Mouse (Mus musculus): ENCODE results near the gene Prss23. TPM values are rescaled to one million over a fixed set of nuclear protein-coding genes. Genes with fewer than 3 reads are reported as not detected.

The Prss23 gene
- polyA plus RNA-seq, 1 experiment from 2014 or later, result 138 TPM

DNA sequence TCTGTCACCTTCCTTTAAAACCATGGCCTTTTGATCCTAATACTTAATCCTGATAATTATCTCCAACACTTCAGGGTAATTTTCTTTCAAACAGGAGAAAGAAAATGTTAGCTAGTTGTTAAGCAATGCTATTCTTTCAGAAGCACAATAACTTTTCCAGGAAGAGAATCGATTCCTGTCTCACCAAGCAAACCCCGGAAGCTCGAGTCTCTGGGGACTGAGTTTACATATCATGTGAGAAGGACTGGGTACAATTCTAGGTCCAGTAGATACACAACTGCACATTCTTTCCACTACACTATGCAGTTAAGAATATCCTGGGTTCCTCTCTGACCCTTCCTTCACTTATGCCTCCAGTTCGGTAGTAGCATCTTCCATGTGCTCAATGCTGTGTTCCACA lies 29.7 kb upstream of the Prss23 start:
- TF ChIP-seq CTCF (IDR thresholded peaks at IDR 0.05), result no peak
- no peaks in the 10 kb centered on the region for H3K27me3 ChIP-seq
- in situ Hi-C loops (cut with MboI; ENCODE audit: low pct_unique_long_range_greater_than_20kb), result no loop called here
- POLR2A ChIA-PET, result interaction anchor here (0.7 kb wide), 1 partner anchor 9 kb away, joined by 3 read pairs; no protein-coding TSS in a partner anchor
- DNase-seq (ENCODE audit: low read depth, low spot score), result no peak
- ATAC-seq, result no peak
- CTCF ChIA-PET, result interaction anchor here (0.8 to 1.4 kb wide), 4 partner anchors 8 to 356 kb away, joined by 3 to 5 read pairs (median 3); no protein-coding TSS in a partner anchor

DNA sequence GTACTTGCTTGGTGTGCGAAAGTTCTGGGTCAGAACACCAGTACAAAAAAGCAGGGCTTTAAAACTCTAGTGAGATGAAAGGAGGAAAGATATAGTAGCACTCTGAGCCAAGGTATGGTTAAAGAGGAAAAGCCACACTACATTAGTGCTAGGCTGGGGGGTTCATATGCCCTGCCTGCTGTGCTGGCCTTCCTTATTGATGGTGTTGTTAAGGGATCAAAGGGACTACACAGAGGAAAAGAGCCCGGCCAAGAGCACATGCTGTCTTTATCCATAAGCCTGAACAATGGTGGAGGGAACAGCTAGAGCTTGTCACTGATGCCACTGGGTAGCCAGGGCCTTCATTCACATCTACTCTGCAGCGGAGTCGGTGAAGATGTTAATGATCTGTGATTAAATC lies 28.2 kb upstream of the Prss23 start:
- no peak for TF ChIP-seq CTCF (IDR thresholded peaks at IDR 0.05)
- no peaks in the 10 kb centered on the region for H3K27me3 ChIP-seq
- CTCF ChIA-PET, result no interaction called here
- POLR2A ChIA-PET, result no interaction called here
- DNase-seq (ENCODE audit: low read depth, low spot score) (no peak), ATAC-seq (no peak)
- in situ Hi-C loops (cut with MboI; ENCODE audit: low pct_unique_long_range_greater_than_20kb), result no loop called here

DNA sequence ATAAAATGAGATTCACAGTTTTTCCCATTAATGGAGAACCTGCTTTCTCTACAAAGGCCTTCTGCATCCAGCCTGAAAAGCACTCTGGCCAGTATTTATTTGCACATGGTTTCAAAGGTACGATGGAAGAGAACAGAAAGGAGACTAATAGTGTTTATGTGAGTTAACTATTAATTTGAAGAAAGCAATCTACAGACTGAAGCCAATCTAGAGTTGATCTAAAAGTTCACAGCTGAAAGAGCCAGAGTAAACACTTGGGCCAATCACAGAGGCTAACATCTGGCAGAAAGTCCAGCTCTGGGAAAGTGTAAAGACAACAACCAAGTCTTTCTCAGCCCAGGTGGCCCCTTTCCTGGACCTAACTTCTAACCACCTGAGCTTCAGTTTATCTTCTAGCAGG lies 27.1 kb upstream of the Prss23 start:
- ChIA-PET CTCF (no interaction called here), POLR2A (no interaction called here)
- in situ Hi-C loops (cut with MboI; ENCODE audit: low pct_unique_long_range_greater_than_20kb), result no loop called here
- no peaks in the 10 kb centered on the region for H3K27me3 ChIP-seq
- ATAC-seq, result no peak
- no peak for TF ChIP-seq CTCF (IDR thresholded peaks at IDR 0.05)
- DNase-seq (ENCODE audit: low read depth, low spot score), result no peak

DNA sequence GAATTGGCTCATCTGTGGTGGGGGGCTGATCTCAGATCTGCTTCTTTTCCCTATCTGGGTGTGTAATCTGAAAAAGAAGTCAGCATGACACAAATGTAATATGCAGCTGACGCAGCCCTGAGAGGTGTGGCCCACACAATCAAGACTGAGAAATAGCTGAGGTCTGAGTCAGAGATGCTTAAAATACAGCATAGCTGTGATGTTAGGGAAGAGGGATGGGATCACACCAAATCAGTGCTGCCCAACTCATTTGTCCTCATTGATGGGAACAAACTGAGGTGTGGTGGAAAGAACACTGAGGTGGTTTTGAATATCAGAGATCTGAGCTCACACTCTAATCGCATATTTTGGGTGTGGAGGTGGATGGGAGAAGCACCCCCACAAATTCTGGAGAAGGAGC lies 14.0 kb upstream of the Prss23 start:
- no peak for TF ChIP-seq CTCF (IDR thresholded peaks at IDR 0.05)
- in situ Hi-C loops (cut with MboI; ENCODE audit: low pct_unique_long_range_greater_than_20kb), result no loop called here
- no peaks in the 10 kb centered on the region for H3K27me3 ChIP-seq
- DNase-seq (ENCODE audit: low read depth, low spot score) (no peak), ATAC-seq (no peak)
- ChIA-PET CTCF (interaction anchor here (1.1 kb wide), 1 partner anchor 14 kb away, joined by 6 read pairs; the partner anchor contains the start of gene Prss23), POLR2A (no interaction called here)

DNA sequence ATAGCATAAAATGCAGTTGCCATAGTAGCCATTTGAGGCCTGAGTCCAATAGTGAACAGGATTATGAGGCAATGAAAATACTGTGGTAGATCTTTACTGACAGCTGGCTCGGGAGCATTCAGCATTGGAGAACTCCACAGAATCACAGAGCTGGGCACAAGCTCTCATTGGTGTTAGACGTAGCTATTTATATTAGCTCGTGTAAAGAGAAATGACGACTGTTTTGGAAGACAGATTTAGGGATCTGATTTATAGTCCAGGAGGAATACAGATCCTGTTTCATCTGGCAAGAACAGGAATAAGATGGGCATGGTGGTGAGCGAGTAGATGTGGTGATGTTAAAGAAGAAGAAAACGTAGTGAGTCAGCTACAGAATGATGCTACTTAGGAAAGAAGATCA lies 12.4 kb upstream of the Prss23 start:
- no peaks in the 10 kb centered on the region for H3K27me3 ChIP-seq
- in situ Hi-C loops (cut with MboI; ENCODE audit: low pct_unique_long_range_greater_than_20kb), result no loop called here
- no peak for DNase-seq (ENCODE audit: low read depth, low spot score)
- POLR2A ChIA-PET, result interaction anchor here (0.5 kb wide), 1 partner anchor 36 kb away, joined by 3 read pairs; no protein-coding TSS in a partner anchor
- CTCF ChIA-PET, result interaction anchor here (1.8 kb wide), 1 partner anchor 20 kb away, joined by 5 read pairs; no protein-coding TSS in a partner anchor
- no peak for TF ChIP-seq CTCF (IDR thresholded peaks at IDR 0.05)
- no peak for ATAC-seq

DNA sequence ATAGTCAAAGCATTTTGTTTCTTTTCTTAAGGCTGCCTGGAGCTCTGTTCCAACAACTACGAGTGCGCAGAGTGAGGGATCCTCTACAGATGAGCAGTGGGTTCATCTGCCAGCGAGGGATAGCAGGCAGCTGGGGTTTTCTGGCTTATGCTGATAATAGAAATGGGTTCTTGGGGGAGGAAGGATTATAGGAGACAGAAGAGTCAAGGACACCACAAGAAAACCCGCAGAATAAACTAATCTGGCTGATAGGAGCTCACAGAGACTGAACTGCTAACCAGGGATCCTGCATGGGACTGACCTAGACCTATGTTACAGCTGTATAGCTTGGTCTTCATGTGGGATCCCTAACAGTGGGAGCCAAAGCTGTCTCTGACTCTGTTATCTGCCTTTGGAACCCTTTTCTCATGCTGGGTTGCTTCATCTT lies 456 bp upstream of the Prss23 start:
- in situ Hi-C loops (cut with MboI; ENCODE audit: low pct_unique_long_range_greater_than_20kb), result no loop called here
- CTCF ChIA-PET, result interaction anchor here (1.3 to 2.7 kb wide), 3 partner anchors 13 to 102 kb away, joined by 3 to 6 read pairs (median 4); no protein-coding TSS in a partner anchor
- POLR2A ChIA-PET, result no interaction called here
- ATAC-seq (no peak), DNase-seq (ENCODE audit: low read depth, low spot score) (no peak)
- H3K27me3 ChIP-seq, result no peaks in the 10 kb centered on the region
- no peak for TF ChIP-seq CTCF (IDR thresholded peaks at IDR 0.05)

DNA sequence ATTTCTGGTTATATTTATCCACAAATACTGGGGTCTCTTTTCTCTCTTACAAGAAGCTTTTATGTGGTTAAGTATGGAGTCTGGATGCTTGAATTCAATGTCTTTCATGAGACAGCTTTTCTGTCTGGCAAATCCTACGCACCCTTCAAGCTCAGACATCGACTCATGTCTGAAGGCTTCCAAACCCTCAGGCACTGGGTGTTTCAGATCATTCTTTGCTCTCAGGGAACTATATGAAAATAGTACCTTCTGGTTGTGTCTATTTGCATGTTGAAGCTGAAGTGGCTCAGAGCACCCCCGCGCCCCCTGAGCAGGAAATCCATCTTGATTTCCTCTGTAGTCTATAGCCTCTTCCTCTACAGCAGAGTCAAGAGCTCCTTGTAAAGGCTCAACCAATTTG lies 3.2 kb downstream of the Prss23 start:
- no peak for TF ChIP-seq CTCF (IDR thresholded peaks at IDR 0.05)
- H3K27me3 ChIP-seq, result no peaks in the 10 kb centered on the region
- in situ Hi-C loops (cut with MboI; ENCODE audit: low pct_unique_long_range_greater_than_20kb), result no loop called here
- ATAC-seq (no peak), DNase-seq (ENCODE audit: low read depth, low spot score) (no peak)
- POLR2A ChIA-PET, result interaction anchor here (0.6 kb wide), 1 partner anchor 783 kb away, joined by 3 read pairs; no protein-coding TSS in a partner anchor
- CTCF ChIA-PET, result interaction anchor here (0.9 to 1.5 kb wide), 3 partner anchors 10 to 318 kb away, joined by 3 to 4 read pairs (median 4); no protein-coding TSS in a partner anchor

DNA sequence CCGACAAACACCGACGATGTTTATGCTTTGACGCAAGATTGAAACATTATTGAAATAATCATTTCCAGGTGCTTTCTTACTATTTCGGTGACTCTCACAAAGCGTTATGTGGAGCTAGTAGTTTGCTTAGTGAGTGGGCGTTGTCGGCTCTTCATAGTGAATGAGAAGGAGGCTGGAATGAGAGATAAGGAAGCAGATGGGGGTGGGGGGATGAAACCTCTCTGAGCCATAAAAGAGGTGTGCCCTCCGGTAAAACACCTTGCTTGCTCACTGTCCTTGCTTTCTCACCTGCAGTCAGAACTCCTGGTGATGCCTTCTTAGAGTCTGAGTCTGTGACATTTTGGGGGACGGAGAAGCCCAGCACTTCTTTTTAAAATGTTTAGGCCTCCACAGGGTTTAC lies 4.8 kb downstream of the Prss23 start:
- H3K27me3 ChIP-seq, result no peaks in the 10 kb centered on the region
- CTCF ChIA-PET, result interaction anchor here (0.9 to 1.6 kb wide), 2 partner anchors 85 to 107 kb away, joined by 3 read pairs; no protein-coding TSS in a partner anchor
- POLR2A ChIA-PET, result no interaction called here

DNA sequence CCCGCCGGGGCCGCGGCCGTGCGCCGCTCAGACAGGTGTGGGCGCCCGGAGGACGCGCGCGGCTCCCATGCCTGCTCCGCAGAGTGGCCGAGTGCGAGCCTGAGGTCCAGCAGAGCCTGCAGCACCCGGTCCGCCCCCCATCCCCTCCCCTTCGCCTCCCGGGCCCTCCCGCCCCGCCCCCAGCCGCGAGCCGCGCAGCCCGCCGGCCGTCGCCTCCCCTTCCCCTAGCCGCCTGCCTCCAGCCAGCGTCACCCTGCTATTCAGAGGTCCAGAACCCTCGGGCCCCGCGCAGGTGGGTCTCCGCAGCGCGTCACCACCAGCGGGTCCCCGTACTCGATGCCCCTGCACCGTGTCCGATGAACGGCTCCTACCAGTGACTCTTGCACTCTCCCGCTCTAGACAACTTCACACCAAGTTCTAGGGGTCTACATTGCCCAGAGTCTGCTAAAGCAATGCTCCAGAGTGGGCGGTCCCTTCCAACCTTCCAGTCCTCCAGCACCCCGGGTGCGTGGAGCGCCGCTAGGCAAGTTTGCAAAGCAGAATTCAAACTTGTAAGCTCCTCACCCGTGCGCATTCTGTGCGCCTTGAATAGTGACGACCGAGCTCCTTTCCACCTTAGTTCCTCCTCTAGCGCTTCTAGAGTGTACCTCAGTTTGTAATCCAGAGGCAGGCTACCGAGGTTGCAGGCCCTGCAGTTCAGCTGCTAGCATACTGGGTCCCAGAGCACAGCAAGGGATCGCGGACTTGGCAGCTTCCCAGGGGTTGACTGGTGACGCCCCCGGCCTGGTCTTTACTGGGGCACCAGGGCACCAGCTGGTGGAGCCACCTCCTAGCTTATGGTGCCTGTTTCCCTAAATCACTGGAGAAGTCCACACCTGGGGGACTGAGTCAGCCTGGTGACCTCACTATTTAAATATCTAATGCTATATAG lies 9.3 kb downstream of the Prss23 start:
- CTCF ChIA-PET, result interaction anchor here (0.8 to 2.2 kb wide), 10 partner anchors 9 to 352 kb away, joined by 3 to 20 read pairs (median 4); partner anchors contain the start of genes Me3 and Prss23
- no peaks in the 10 kb centered on the region for H3K27me3 ChIP-seq
- POLR2A ChIA-PET, result interaction anchor here (0.6 to 2.0 kb wide), 7 partner anchors 93 to 374 kb away, joined by 3 to 11 read pairs (median 3); no protein-coding TSS in a partner anchor
- in situ Hi-C loops (cut with MboI; ENCODE audit: low pct_unique_long_range_greater_than_20kb), result no loop called here
- DNase-seq (ENCODE audit: low read depth, low spot score) (no peak), ATAC-seq (peak; percentile 76)
- TF ChIP-seq CTCF (IDR thresholded peaks at IDR 0.05), result peak; percentile 83

More for the DNA sequence above, 4.8 kb downstream of the Prss23 start:
- no peak for DNase-seq (ENCODE audit: low read depth, low spot score)
- in situ Hi-C loops (cut with MboI; ENCODE audit: low pct_unique_long_range_greater_than_20kb), result no loop called here
- no peak for TF ChIP-seq CTCF (IDR thresholded peaks at IDR 0.05)
- ATAC-seq, result no peak

DNA sequence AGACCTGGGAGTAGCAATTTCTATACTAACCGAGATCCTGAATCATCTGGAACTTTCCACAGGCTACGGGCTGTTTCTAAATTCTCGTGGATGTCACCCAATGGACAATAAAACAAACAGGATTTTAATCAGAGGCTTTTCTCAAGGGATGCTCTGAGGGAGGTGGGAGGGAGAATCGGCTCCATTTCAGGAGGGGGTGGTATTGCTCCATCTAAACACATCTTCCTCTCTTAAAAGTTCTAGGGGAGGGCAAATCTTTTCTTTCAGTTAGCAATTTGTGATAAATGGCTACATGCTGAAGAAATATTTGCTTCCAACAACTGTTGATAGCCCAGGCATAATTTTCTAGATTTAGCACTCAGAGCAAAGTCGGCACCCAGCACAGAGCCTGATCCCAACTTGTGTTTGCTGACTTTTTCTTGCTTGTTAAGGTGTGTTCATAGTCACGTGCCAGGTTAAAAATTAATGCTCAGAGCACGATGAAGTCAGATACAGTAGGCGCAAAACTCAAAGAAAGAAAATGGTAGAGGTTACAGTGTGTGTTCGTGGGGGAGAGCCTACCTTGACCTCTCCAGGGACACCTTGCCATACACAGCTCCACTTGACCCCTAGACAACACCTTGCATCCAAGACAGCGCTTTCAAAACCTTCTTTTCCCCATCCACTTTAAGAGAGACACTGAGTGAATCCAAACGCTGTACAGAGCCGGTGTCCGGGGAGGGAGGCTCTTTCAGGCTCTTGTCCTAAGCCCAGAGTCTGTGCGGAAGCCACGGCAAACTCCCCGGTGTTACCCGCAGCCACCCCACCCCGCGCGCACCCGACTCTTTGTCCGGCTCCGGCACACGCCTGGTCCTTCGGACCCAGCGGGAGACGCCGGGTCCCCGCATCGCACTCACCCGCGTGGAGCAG lies 10.2 kb downstream of the Prss23 start:
- peak; percentile 34 for TF ChIP-seq CTCF (IDR thresholded peaks at IDR 0.05)
- in situ Hi-C loops (cut with MboI; ENCODE audit: low pct_unique_long_range_greater_than_20kb), result no loop called here
- ATAC-seq (peak; percentile 34), DNase-seq (ENCODE audit: low read depth, low spot score) (no peak)
- no peaks in the 10 kb centered on the region for H3K27me3 ChIP-seq
- CTCF ChIA-PET, result interaction anchor here (1.3 kb wide), 1 partner anchor 230 kb away, joined by 3 read pairs; no protein-coding TSS in a partner anchor
- POLR2A ChIA-PET, result interaction anchor here (2.0 kb wide), 1 partner anchor 325 kb away, joined by 11 read pairs; no protein-coding TSS in a partner anchor

All from Patski (cell line).